Mouse (Mus musculus) duodenum, adult 2 months (tissue): ENCODE data around the gene Kmt2a. TPM values are rescaled to one million over a fixed set of nuclear protein-coding genes. Genes with fewer than 3 reads are reported as not detected.

Source experiments
- polyA plus RNA-seq: library from polyadenylated mRNA; depleted of rRNA; stranded (reverse); fragments of >200 nt; gene quantifications from 2 replicates; pipeline ENCODE4 v1.2.3, GENCODE M21; 2012; ENCODE audit warnings: low replicate concordance; rRNA removed

Gene Kmt2a
- polyA plus RNA-seq, result 4.2 and 8.4 TPM in 2 replicates

GRCm38 (mm10) chr9:44881221-44881871 is at the start of gene Kmt2a:
Kmt2a (minus strand) TSS chr9:44881296.

GRCm38 (mm10) chr9:44920374-44921122 is 39.5 kb upstream of the Kmt2a start, which contains the start of gene Atp5l:
Atp5l (minus strand) TSS chr9:44920742.

GRCm38 (mm10) chr9:44802808-44803450 is 78.2 kb downstream of the Kmt2a start, which contains the start of gene Ttc36:
Ttc36 (minus strand) TSS chr9:44803072.

GRCm38 (mm10) chr9:44799102-44799957 is 81.8 kb downstream of the Kmt2a start, which contains the start of gene Tmem25:
Tmem25 (minus strand) TSS chr9:44799307.

GRCm38 (mm10) chr9:44767101-44768028 is 113.7 kb downstream of the Kmt2a start, which contains the start of the genes Arcn1 and Ift46:
Arcn1 (minus strand) TSS chr9:44767845.
Ift46 (plus strand) TSS chr9:44767908.

Other genes starting within 250 kb of the Kmt2a start
- gene Treh, start 208.1 kb downstream of the Kmt2a start, polyA plus RNA-seq, result 162 and 448 TPM in 2 replicates
- 37.7 and 70.1 TPM in 2 replicates for gene Phldb1, start 146.1 kb downstream of the Kmt2a start, polyA plus RNA-seq
- 23.4 and 24.5 TPM in 2 replicates for gene Arcn1, start 113.5 kb downstream of the Kmt2a start, polyA plus RNA-seq
- gene Ift46, start 113.4 kb downstream of the Kmt2a start, polyA plus RNA-seq, result 17.6 and 24.9 TPM in 2 replicates
- gene Tmem25, start 82.0 kb downstream of the Kmt2a start, polyA plus RNA-seq, result 5.6 and 6.3 TPM in 2 replicates
- 10.9 and 18.2 TPM in 2 replicates for gene Ttc36, start 78.2 kb downstream of the Kmt2a start, polyA plus RNA-seq
- gene Atp5l, start 39.4 kb upstream of the Kmt2a start, polyA plus RNA-seq, result 155 and 339 TPM in 2 replicates
- 3.0 and 4.0 TPM in 2 replicates for gene Ube4a, start 84.3 kb upstream of the Kmt2a start, polyA plus RNA-seq
- 0.65 and 1.6 TPM in 2 replicates for gene Cd3g, start 99.1 kb upstream of the Kmt2a start, polyA plus RNA-seq
- gene Cd3d, start 100.5 kb upstream of the Kmt2a start, polyA plus RNA-seq, result 0.64 and 2.9 TPM in 2 replicates
- gene Cd3e, start 128.3 kb upstream of the Kmt2a start, polyA plus RNA-seq, result 5.1 and 13.8 TPM in 2 replicates
- gene Mpzl2, start 158.5 kb upstream of the Kmt2a start, polyA plus RNA-seq, result 7.6 and 16.9 TPM in 2 replicates
- 1.5 and 2.1 TPM in 2 replicates for gene Mpzl3, start 173.9 kb upstream of the Kmt2a start, polyA plus RNA-seq
- gene Jaml, start 197.9 kb upstream of the Kmt2a start, polyA plus RNA-seq, result 1.2 TPM in 2 replicates
- gene Scn2b, start 236.5 kb upstream of the Kmt2a start, polyA plus RNA-seq, result 0.71 and 0.75 TPM in 2 replicates